Mouse (Mus musculus) ES-E14 (cell line): ENCODE measurements around the gene Rbm8a. TPM values are rescaled to one million over a fixed set of nuclear protein-coding genes. Genes with fewer than 3 reads are reported as not detected.

Experiments
- DNase-seq: peaks from one replicate; pipeline ENCODE4 v3.0.0-alpha.2; 2013; ENCODE audit warnings: low read depth, low spot score
- H3K27ac ChIP-seq: 2 replicates; pipeline ENCODE4 v1.5.1; 2012; ENCODE audit warnings: low read depth, mild to moderate bottlenecking, low read length, moderate library complexity, mixed read lengths; ENCODE audit not compliant: poor library complexity, insufficient read depth, severe bottlenecking
- H3K36me3 ChIP-seq: 2 replicates; pipeline ENCODE4 v1.6.1; 2012; ENCODE audit warnings: mild to moderate bottlenecking, low read length, moderate library complexity, mixed read lengths; ENCODE audit not compliant: control insufficient read depth, poor library complexity, insufficient read depth, severe bottlenecking
- H3K4me1 ChIP-seq, 2 experiments: fragments of 150-350 bp in 1 of 2; sonication (generic) in 1 of 2; 2 replicates each; pipeline ENCODE4 v1.6.1; 2012; ENCODE audit warnings: low read length in 2 of 2, mild to moderate bottlenecking in 1 of 2, mixed read lengths in 1 of 2; ENCODE audit not compliant: control insufficient read depth in 2 of 2, insufficient read depth in 2 of 2, poor library complexity in 1 of 2
- H3K4me3 ChIP-seq, 2 experiments: fragments of 150-350 bp in 1 of 2; sonication (generic) in 1 of 2; 2 replicates each; pipeline ENCODE4 v1.5.1; 2012; ENCODE audit warnings: low read length in 2 of 2, low read depth in 1 of 2, mild to moderate bottlenecking in 1 of 2, mixed read lengths in 1 of 2; ENCODE audit not compliant: insufficient read depth in 1 of 2, poor library complexity in 1 of 2, severe bottlenecking in 1 of 2
- H3K9ac ChIP-seq: 2 replicates; pipeline ENCODE4 v1.6.1; 2012; ENCODE audit warnings: low read depth, mild to moderate bottlenecking, low read length, mixed read lengths; ENCODE audit not compliant: poor library complexity, insufficient read depth, severe bottlenecking
- H3K9me3 ChIP-seq: fragments of 150-350 bp; sonication (generic); 2 replicates; pipeline ENCODE4 v1.6.1; 2012; ENCODE audit warnings: low read depth, mild to moderate bottlenecking, low read length; ENCODE audit not compliant: control insufficient read depth, insufficient read depth
- CHD2 ChIP-seq: IDR thresholded peaks from 2 replicates; pipeline ENCODE4 v1.6.1; 2014; ENCODE audit warnings: mild to moderate bottlenecking, low read depth, low read length, inconsistent platforms
- HCFC1 ChIP-seq: IDR thresholded peaks from 2 replicates; pipeline ENCODE4 v1.6.1; 2012; ENCODE audit warnings: low read length, inconsistent platforms, borderline replicate concordance; ENCODE audit not compliant: insufficient read depth
- MAFK ChIP-seq: IDR thresholded peaks from 2 replicates; pipeline ENCODE4 v1.6.1; 2014; ENCODE audit warnings: mild to moderate bottlenecking, low read depth, low read length, inconsistent platforms; ENCODE audit not compliant: insufficient read depth
- ZC3H11A ChIP-seq: IDR thresholded peaks from 2 replicates; pipeline ENCODE4 v1.6.1; 2012; ENCODE audit warnings: low read depth, mild to moderate bottlenecking, inconsistent platforms, low read length, borderline replicate concordance
- ZNF384 ChIP-seq: IDR thresholded peaks from 2 replicates; pipeline ENCODE4 v1.6.1; 2012; ENCODE audit warnings: low read depth, low read length, inconsistent platforms
- in situ Hi-C, 2 experiments: fragments of 600-800 bp; cut with MboI; formaldehyde crosslinking; loops; one replicate each; pipeline ENCODE4 v1.15.1; 2025; ENCODE audit warnings: low sequenced_read_pairs in 2 of 2, inconsistent platforms in 1 of 2; ENCODE audit not compliant: unreplicated experiment in 2 of 2
- total RNA-seq: library from RNA; depleted of rRNA; stranded (reverse); fragments of 300-350 nt; gene quantifications from 2 replicates; pipeline ENCODE4 v1.2.3, GENCODE M21; 2012

Rbm8a gene
- total RNA-seq, 1 experiment, result 140 TPM

DNA sequence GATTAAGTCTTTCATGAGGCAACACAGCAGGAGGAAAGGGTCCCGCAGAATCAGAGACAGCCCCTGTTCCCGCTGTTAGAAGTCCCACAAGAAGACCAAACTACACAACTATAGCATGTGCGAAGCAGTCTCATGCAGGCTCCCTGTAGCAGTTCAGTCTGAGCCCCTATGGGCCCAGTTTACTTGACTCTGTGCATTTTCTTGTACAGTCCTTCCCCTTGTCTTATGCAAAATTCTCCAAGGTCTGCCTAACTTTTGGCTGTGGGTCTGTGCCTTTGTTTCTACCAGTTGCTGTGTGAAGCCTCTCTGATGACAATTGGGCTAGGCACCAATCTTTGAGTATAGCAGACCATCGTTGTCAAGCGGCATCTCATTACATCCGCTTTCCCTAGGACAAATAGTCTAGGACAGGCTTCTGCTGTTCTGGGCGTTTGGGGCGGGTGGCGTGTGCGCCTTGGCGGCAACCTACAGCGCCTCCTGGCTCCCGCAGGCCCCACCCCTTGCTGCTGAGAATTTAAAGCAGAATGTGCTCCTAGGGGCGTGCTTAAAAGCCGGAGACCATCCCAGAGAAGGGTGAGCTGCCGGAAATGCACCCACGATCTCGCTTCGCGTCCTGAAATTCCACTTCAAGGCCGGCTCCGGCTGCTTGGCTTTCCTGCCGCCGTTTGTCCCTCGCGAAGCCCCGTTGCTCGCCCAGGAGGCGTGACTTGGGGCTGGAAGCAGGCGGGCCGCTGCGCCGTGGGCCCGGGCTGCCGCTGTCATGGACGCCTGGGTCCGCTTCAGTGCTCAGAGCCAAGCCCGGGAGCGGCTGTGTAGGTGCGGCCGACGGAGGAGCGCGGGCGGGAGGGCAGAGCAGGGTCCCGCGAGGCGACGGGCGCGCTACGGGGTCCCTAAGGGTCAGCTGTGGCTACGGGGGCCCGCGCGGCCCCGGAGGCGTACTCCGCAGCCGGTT, 5.5 kb downstream of the Rbm8a start, which contains the start of the genes Pex11b and Gm42957:
Pex11b (plus strand) TSS at position 449 of the 952 bp plus-strand sequence.
Gm42957 (plus strand) TSS at position 547 of the 952 bp plus-strand sequence.
- Histone ChIP-seq H3K27ac (no peak within 1 kb of the TSS; the same call in none of the 2 replicates), H3K4me1 (peaks cover 0 to 4% of the 10 kb centered on the region in 2 experiments; a peak in 2 of 4 replicates), H3K4me3 (peak within 1 kb of the TSS; percentile 72 to 92), H3K9ac (peak within 1 kb of the TSS; percentile 91), H3K9me3 (no peaks in the 10 kb centered on the region), H3K36me3 (peaks cover 12% of the 10 kb centered on the region)
- peak; percentile 84 for DNase-seq
- in situ Hi-C loops, result loop anchor here in 1 of 2 experiments (10.0 kb wide), 1 partner anchor 90 kb away; no protein-coding TSS in a partner anchor
- TF ChIP-seq HCFC1, result no peak; the same call in 1 of the 2 replicates
- TF ChIP-seq MAFK, result no peak
- TF ChIP-seq ZNF384, result no peak
- TF ChIP-seq ZC3H11A, result no peak
- no peak for TF ChIP-seq CHD2

DNA sequence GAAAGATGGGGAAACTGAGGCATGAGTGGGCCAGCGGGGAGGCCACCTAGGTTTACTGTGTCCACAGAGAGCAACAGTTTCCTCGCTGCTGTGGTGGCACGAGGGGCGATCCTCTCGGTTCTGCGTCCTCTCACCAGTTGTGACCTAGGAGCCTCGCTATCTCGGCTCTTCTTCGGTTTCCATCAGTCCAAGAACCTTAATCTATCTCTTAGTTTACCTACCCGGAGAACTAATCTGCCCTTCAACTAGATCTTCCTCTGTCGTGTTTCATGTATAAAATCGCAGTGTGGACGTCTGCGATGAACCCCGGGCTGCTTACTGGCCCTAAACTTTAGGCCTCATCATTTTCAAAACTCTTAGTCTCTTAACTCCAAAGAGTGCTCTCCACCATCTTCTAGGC, 6.2 kb downstream of the Rbm8a start:
- peak overlapping the region; percentile 72 to 92 for H3K4me3 ChIP-seq
- no peak overlapping the region; the same call in 1 of the 2 replicates for H3K27ac ChIP-seq
- no peak for DNase-seq
- no peaks in the 10 kb centered on the region for H3K9me3 ChIP-seq
- peaks cover 10% of the 10 kb centered on the region for H3K36me3 ChIP-seq
- TF ChIP-seq MAFK (no peak), ZC3H11A (no peak), ZNF384 (no peak), CHD2 (no peak), HCFC1 (no peak)
- in situ Hi-C loops, result loop anchor here in 1 of 2 experiments (10.0 kb wide), 1 partner anchor 91 kb away; no protein-coding TSS in a partner anchor
- peak overlapping the region; percentile 91 for H3K9ac ChIP-seq
- peaks cover 0 to 4% of the 10 kb centered on the region in 2 experiments; a peak in 2 of 4 replicates for H3K4me1 ChIP-seq

DNA sequence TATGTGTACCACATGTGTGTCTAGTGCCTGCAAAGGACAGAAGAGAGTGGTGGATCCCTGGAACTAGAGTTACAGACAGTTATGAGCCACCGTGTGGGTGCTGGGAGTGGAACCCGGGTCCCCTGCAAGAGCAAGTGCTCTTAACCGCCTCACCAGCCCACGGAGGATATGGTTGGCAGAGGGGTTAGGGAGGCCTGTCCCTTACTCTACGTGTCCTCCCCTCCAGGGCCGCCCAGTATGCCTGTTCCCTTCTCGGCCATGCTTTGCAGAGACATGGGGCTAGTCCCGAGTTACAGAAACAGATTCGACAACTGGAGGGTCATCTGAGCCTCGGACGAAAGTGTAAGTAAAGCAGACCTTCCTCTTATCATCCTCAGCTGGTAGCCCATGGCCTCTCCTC, 6.7 kb downstream of the Rbm8a start:
- in situ Hi-C loops, result loop anchor here in 1 of 2 experiments (10.0 kb wide), 1 partner anchor 92 kb away; no protein-coding TSS in a partner anchor

DNA sequence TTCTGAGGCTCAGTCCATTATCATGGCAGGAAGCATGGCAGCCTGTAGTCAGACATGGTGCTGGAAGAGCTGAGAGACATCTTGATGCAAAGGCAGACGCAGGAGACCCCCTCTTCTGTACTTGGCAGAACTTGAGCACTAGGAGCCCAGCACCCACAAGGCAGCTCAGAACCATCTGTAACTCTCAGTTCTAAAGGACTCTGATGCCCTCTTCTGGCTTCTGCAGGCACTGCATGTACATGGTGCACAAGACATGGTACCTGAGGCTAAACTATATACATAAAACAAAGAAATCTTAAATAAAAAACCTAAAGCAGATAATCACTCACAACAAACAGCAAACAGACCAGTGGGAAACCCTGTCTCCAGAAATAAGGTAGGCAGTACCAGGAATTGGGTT, 9.5 kb downstream of the Rbm8a start:
- in situ Hi-C loops, result loop anchor here in 1 of 2 experiments (10.0 kb wide), 1 partner anchor 94 kb away; no protein-coding TSS in a partner anchor
- H3K9me3 ChIP-seq, result no peaks in the 10 kb centered on the region
- DNase-seq, result peak; percentile 65
- no peak overlapping the region for H3K9ac ChIP-seq
- peaks cover 3% of the 10 kb centered on the region; the same call in 1 of the 2 replicates for H3K36me3 ChIP-seq
- H3K27ac ChIP-seq, result no peak overlapping the region
- TF ChIP-seq CHD2 (no peak), HCFC1 (no peak), ZNF384 (no peak), ZC3H11A (peak; percentile 48; the same call in 1 of the 2 replicates), MAFK (no peak)
- peaks cover 0 to 4% of the 10 kb centered on the region in 2 experiments; a peak in 2 of 4 replicates for H3K4me1 ChIP-seq
- H3K4me3 ChIP-seq, result no peak overlapping the region

More for the DNA sequence above, 6.7 kb downstream of the Rbm8a start:
- H3K36me3 ChIP-seq, result peaks cover 7% of the 10 kb centered on the region
- peak overlapping the region; percentile 72 to 92 for H3K4me3 ChIP-seq
- peak overlapping the region; percentile 91; the same call in 1 of the 2 replicates for H3K9ac ChIP-seq
- TF ChIP-seq ZNF384, result no peak
- TF ChIP-seq MAFK, result no peak
- no peak for TF ChIP-seq HCFC1
- no peak for TF ChIP-seq CHD2
- TF ChIP-seq ZC3H11A, result no peak
- no peak overlapping the region for H3K27ac ChIP-seq
- no peak for DNase-seq
- no peaks in the 10 kb centered on the region for H3K9me3 ChIP-seq
- H3K4me1 ChIP-seq, result peaks cover 0 to 4% of the 10 kb centered on the region in 2 experiments; a peak in 2 of 4 replicates
